Mouse (Mus musculus): ENCODE results near the gene Plekha6. TPM values are rescaled to one million over a fixed set of nuclear protein-coding genes. Genes with fewer than 3 reads are reported as not detected.

Gene Plekha6
- polyA plus RNA-seq, 1 experiment from 2014 or later, result 18.8 TPM

DNA sequence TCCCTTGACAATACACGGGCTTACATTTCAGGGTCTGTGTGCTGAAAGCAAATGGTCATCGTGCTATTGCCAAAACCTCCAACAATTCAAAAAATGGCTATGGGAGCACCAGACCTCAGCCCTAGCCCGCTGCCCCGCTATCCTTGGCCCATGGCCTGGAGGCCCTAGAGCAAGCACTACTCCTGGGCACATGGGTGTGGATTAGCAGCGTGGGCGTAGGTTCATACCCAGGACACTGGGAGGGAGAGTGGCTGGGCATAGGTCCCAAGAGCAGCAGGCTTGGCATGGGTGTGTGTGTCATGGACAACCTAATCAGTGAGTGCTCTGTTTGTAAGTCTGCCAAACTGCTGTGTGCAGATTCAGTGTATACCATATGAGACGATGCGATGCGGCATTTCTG, 132.4 kb downstream of the Plekha6 start:
- no peak overlapping the region for H3K9ac ChIP-seq (ENCODE audit: low read length)
- no peaks in the 10 kb centered on the region; the same call in 1 of the 2 replicates for H3K36me3 ChIP-seq (ENCODE audit: control insufficient read depth, insufficient read depth, low read length)
- H3K4me3 ChIP-seq (ENCODE audit: low read depth, low read length), result no peak overlapping the region
- ATAC-seq (replicated peaks; ENCODE audit: low FRiP score), result no peak
- 0 out of 2 replicates have a peak, but pooled peaks cover 2% of the 10 kb centered on the region for H3K4me1 ChIP-seq (replicated peaks; ENCODE audit: control insufficient read depth, insufficient read depth, low read length)
- WGBS, result 95% methylated on average over 9 of the region's 9 CpGs
- H3K9me3 ChIP-seq (ENCODE audit: control insufficient read depth, low read length), result no peaks in the 10 kb centered on the region
- DNase-seq (ENCODE audit: low spot score), result no peak
- no peak overlapping the region for H3K27ac ChIP-seq (ENCODE audit: low read depth, low read length)
- H3K27me3 ChIP-seq (ENCODE audit: control insufficient read depth, insufficient read depth, low read length), result no peaks in the 10 kb centered on the region
- H3K4me2 ChIP-seq (ENCODE audit: low read depth, low read length, severe bottlenecking), result no peak overlapping the region

DNA sequence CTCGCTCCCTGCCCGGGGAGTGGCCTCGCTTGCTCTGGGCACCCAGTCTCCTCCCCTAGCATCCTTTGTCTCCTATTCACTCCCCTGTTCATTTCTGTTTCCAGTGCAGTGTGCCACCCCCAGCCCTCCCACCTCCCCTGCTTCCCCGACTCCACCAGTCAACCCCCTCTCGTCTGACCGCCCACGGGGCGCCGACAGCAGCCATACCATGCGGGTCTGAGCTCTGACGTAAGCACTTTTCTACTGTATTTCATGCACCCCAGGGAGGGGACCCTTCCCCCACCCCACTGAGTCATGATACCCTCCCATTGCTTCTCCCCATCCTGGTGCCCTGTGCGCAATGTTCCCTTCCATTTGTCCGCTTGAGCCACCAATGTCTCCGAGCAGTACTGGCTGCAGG, 134.8 kb downstream of the Plekha6 start:
- no peak overlapping the region for H3K9ac ChIP-seq (ENCODE audit: low read length)
- ATAC-seq (replicated peaks; ENCODE audit: low FRiP score), result no peak
- WGBS, result 48% methylated on average over 14 of the region's 14 CpGs
- H3K9me3 ChIP-seq (ENCODE audit: control insufficient read depth, low read length), result no peaks in the 10 kb centered on the region
- H3K27ac ChIP-seq (ENCODE audit: low read depth, low read length), result no peak overlapping the region
- H3K4me3 ChIP-seq (ENCODE audit: low read depth, low read length), result no peak overlapping the region
- H3K27me3 ChIP-seq (ENCODE audit: control insufficient read depth, insufficient read depth, low read length), result no peaks in the 10 kb centered on the region
- no peaks in the 10 kb centered on the region; the same call in 1 of the 2 replicates for H3K36me3 ChIP-seq (ENCODE audit: control insufficient read depth, insufficient read depth, low read length)
- no peak overlapping the region for H3K4me2 ChIP-seq (ENCODE audit: low read depth, low read length, severe bottlenecking)
- 0 out of 2 replicates have a peak, but pooled peaks cover 2% of the 10 kb centered on the region for H3K4me1 ChIP-seq (replicated peaks; ENCODE audit: control insufficient read depth, insufficient read depth, low read length)
- DNase-seq (ENCODE audit: low spot score), result no peak

DNA sequence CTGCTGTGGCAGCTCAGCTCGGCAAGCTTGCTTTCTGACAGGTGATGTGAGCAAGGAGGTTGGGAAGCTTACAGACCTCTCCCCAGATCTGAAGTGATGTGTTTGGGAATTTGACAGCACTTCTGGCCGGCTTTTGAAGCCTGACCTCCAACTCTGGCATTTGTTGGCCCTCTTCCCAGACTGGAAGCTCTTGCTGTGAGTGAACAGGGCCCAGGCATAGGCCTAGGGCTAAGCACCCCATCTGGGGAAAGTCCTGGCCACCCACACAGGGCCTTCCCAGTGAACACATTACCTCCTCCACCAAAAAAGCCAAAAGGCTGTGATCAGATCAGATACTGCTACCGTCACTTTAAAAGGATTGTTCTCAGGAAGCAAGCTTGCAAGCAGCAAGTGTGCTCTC, 138.5 kb downstream of the Plekha6 start:
- no peak overlapping the region for H3K4me3 ChIP-seq (ENCODE audit: low read depth, low read length)
- H3K4me1 ChIP-seq (replicated peaks; ENCODE audit: control insufficient read depth, insufficient read depth, low read length), result 0 out of 2 replicates have a peak, but pooled peaks cover 2% of the 10 kb centered on the region
- whole genome bisulfite sequencing, result 59% methylated on average over 3 of the region's 3 CpGs
- no peaks in the 10 kb centered on the region for H3K36me3 ChIP-seq (ENCODE audit: control insufficient read depth, insufficient read depth, low read length)
- no peaks in the 10 kb centered on the region for H3K9me3 ChIP-seq (ENCODE audit: control insufficient read depth, low read length)
- DNase-seq (ENCODE audit: low spot score) (no peak), ATAC-seq (replicated peaks; ENCODE audit: low FRiP score) (no peak)
- no peak overlapping the region for H3K4me2 ChIP-seq (ENCODE audit: low read depth, low read length, severe bottlenecking)
- no peaks in the 10 kb centered on the region for H3K27me3 ChIP-seq (ENCODE audit: control insufficient read depth, insufficient read depth, low read length)
- H3K27ac ChIP-seq (ENCODE audit: low read depth, low read length), result no peak overlapping the region
- no peak overlapping the region for H3K9ac ChIP-seq (ENCODE audit: low read length)

DNA sequence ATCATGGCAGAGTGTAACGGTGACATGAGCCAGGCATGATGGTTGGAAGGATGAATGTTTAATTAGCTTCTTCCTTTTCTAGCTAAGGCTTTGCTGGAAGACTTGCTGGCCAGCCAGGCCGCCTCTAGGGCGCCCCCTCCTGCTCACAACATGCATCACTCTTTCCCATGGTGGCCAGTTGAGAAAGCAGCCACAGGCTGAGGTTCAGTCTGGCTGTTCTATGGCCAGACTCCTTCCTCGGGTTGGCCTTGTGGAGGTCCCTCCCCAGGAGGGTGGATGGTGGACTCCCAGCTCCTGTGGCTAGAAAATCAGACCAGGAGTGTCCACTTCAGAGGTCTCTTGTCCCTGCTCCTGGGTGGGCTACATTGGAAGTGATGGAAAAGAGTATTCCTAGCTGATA, 142.8 kb downstream of the Plekha6 start:
- WGBS, result 13% methylated on average over 4 of the region's 4 CpGs
- Histone ChIP-seq H3K4me2 (ENCODE audit: low read depth, low read length, severe bottlenecking) (no peak overlapping the region), H3K9me3 (ENCODE audit: control insufficient read depth, low read length) (no peaks in the 10 kb centered on the region), H3K4me3 (ENCODE audit: low read depth, low read length) (no peak overlapping the region), H3K9ac (ENCODE audit: low read length) (no peak overlapping the region), H3K4me1 (replicated peaks; ENCODE audit: control insufficient read depth, insufficient read depth, low read length) (no peaks in the 10 kb centered on the region), H3K36me3 (ENCODE audit: control insufficient read depth, insufficient read depth, low read length) (no peaks in the 10 kb centered on the region), H3K27ac (ENCODE audit: low read depth, low read length) (no peak overlapping the region), H3K27me3 (ENCODE audit: control insufficient read depth, insufficient read depth, low read length) (no peaks in the 10 kb centered on the region)
- ATAC-seq (replicated peaks; ENCODE audit: low FRiP score) (peak; percentile 53), DNase-seq (ENCODE audit: low spot score) (peak; percentile 88)

DNA sequence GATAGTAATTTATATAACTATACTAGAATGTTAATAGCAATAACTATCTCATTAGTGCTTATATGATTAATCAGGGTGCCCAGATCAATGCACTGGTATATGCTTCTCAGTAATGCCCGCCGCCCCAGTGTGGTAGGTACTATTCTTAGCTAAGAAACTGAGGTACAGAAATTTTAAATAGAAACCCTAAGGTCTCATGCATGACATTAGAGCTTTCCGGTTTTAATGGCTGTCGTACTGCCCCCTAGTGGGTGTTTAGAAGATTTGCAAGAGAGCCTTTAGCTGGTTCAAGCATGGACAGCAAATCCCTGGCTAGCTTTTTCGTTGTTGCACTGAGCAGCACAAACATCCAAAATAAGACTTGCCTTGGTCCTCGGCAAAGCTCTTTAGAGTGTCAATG, 143.3 kb downstream of the Plekha6 start:
- ATAC-seq (replicated peaks; ENCODE audit: low FRiP score) (0 out of 2 replicates have a peak, but pooled peaks have one; percentile 63), DNase-seq (ENCODE audit: low spot score) (peak; percentile 69)
- no peaks in the 10 kb centered on the region for H3K27me3 ChIP-seq (ENCODE audit: control insufficient read depth, insufficient read depth, low read length)
- no peak overlapping the region for H3K9ac ChIP-seq (ENCODE audit: low read length)
- no peaks in the 10 kb centered on the region for H3K4me1 ChIP-seq (replicated peaks; ENCODE audit: control insufficient read depth, insufficient read depth, low read length)
- no peak overlapping the region for H3K4me2 ChIP-seq (ENCODE audit: low read depth, low read length, severe bottlenecking)
- H3K36me3 ChIP-seq (ENCODE audit: control insufficient read depth, insufficient read depth, low read length), result no peaks in the 10 kb centered on the region
- H3K9me3 ChIP-seq (ENCODE audit: control insufficient read depth, low read length), result no peaks in the 10 kb centered on the region
- H3K27ac ChIP-seq (ENCODE audit: low read depth, low read length), result no peak overlapping the region
- H3K4me3 ChIP-seq (ENCODE audit: low read depth, low read length), result no peak overlapping the region
- WGBS, result 15% methylated on average over 6 of the region's 6 CpGs

DNA sequence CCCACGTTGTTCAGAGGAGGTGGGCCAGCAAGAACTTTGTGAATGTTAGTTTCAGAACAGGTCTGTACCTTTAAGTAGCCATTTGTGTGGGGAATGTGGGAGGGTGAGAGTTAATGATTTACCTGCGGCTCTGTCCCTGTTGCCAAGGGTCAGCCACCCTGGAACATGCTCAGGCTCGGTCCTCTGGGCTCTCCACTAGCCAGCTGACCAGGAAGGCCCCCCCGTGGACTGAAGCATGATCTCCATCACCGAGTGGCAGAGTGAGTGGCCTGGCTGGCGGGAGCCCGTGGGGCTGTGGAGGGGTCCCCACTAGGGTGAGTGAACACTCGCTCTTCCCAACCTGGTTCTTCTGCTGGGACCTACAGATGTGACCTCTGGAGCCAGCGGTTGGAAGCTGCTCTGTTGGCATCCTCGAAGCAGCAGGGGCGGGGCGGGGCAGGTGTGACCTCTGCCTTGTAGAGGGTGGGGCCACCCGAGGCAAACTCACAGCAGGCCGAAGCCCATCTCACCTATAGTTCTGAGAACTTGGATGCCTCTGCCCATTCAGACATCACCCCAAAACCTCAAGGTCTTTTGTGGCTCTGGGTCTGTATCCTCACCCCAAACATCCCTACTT, 145.8 kb downstream of the Plekha6 start, which contains the start of gene Golt1a:
Golt1a (plus strand) TSS at position 149 of the 616 bp plus-strand sequence.
- Histone ChIP-seq H3K4me2 (ENCODE audit: low read depth, low read length, severe bottlenecking) (no peak within 1 kb of the TSS), H3K9ac (ENCODE audit: low read length) (no peak within 1 kb of the TSS), H3K9me3 (ENCODE audit: control insufficient read depth, low read length) (no peaks in the 10 kb centered on the region), H3K4me3 (ENCODE audit: low read depth, low read length) (no peak within 1 kb of the TSS), H3K27me3 (ENCODE audit: control insufficient read depth, insufficient read depth, low read length) (no peaks in the 10 kb centered on the region), H3K27ac (ENCODE audit: low read depth, low read length) (no peak within 1 kb of the TSS), H3K4me1 (replicated peaks; ENCODE audit: control insufficient read depth, insufficient read depth, low read length) (peaks cover 1% of the 10 kb centered on the region; the same call in 1 of the 2 replicates), H3K36me3 (ENCODE audit: control insufficient read depth, insufficient read depth, low read length) (no peaks in the 10 kb centered on the region)
- DNase-seq (ENCODE audit: low spot score) (no peak), ATAC-seq (replicated peaks; ENCODE audit: low FRiP score) (no peak)
- 73% methylated on average over 14 of the region's 14 CpGs for WGBS

DNA sequence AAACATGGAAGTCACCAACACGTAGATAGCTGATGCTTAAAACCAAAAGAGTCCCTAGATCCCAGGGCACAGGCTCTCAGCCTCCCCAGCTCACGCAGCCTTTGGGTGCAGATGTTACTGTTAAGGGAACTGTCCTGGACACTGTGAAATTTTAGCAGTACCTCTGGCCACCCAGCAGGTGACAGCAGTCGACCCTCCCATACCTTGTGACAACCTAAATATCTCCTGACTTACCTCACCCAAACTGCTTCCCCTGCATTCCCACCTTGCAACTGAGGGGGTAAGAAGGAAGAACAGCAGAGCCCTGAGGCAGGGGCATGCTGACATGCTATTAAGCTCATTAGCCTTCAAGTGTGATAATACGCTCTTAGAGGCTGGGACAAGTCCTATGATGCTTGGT, 147.2 kb downstream of the Plekha6 start:
- no peak for DNase-seq (ENCODE audit: low spot score)
- H3K4me2 ChIP-seq (ENCODE audit: low read depth, low read length, severe bottlenecking), result no peak overlapping the region
- no peak overlapping the region for H3K4me3 ChIP-seq (ENCODE audit: low read depth, low read length)
- ATAC-seq (replicated peaks; ENCODE audit: low FRiP score), result no peak
- no peak overlapping the region for H3K9ac ChIP-seq (ENCODE audit: low read length)
- no peak overlapping the region for H3K27ac ChIP-seq (ENCODE audit: low read depth, low read length)
- H3K36me3 ChIP-seq (ENCODE audit: control insufficient read depth, insufficient read depth, low read length), result no peaks in the 10 kb centered on the region
- no peaks in the 10 kb centered on the region for H3K9me3 ChIP-seq (ENCODE audit: control insufficient read depth, low read length)
- no peaks in the 10 kb centered on the region for H3K27me3 ChIP-seq (ENCODE audit: control insufficient read depth, insufficient read depth, low read length)
- 58% methylated on average over 4 of the region's 4 CpGs for WGBS
- H3K4me1 ChIP-seq (replicated peaks; ENCODE audit: control insufficient read depth, insufficient read depth, low read length), result peaks cover 1% of the 10 kb centered on the region; the same call in 1 of the 2 replicates

DNA sequence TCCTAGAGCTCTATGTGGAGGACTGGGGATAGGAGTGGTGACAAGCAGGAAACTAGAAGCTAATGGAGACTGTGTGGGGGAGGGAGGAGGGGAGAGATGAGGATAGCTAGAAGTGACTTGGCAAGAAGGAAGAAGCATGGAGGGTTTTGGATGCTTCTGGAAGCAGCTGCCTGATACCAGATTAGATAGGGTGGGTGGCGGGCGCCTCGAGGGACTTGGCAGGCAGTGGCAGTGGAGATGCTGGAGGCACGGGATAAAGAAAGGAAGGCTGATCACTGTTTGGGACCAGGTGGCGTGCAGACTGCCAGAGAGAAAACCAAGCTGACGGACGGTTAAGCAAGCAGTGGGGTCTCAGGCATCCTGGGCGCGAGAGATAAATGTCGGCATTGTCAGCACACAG, 147.9 kb downstream of the Plekha6 start:
- no peak for ATAC-seq (replicated peaks; ENCODE audit: low FRiP score)

DNA sequence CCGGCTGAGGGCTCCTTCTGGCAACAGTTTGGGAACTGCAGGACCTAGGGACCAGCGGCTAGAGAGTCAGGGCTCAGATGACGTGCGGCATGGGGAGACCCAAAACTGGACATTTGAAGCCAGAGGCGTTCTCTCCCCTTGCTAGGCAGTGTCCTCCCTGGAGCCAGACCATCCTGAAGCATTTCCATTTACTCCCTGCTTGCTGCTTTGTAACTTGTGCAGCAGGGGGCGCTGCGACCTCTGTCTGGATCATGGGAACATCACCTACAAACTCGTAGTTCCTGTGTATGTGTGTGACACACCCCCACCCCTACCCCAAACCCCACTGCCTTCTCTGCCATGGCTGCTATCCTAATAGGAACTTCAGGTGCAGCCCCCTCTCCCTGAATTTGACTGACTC, 150.4 kb downstream of the Plekha6 start:
- Histone ChIP-seq H3K4me2 (ENCODE audit: low read depth, low read length, severe bottlenecking) (no peak overlapping the region), H3K9ac (ENCODE audit: low read length) (no peak overlapping the region), H3K4me1 (replicated peaks; ENCODE audit: control insufficient read depth, insufficient read depth, low read length) (peaks cover 1% of the 10 kb centered on the region; the same call in 1 of the 2 replicates), H3K36me3 (ENCODE audit: control insufficient read depth, insufficient read depth, low read length) (no peaks in the 10 kb centered on the region), H3K4me3 (ENCODE audit: low read depth, low read length) (no peak overlapping the region), H3K27me3 (ENCODE audit: control insufficient read depth, insufficient read depth, low read length) (no peaks in the 10 kb centered on the region), H3K27ac (ENCODE audit: low read depth, low read length) (no peak overlapping the region), H3K9me3 (ENCODE audit: control insufficient read depth, low read length) (no peaks in the 10 kb centered on the region)
- 23% methylated on average over 8 of the region's 8 CpGs for WGBS
- DNase-seq (ENCODE audit: low spot score) (peak; percentile 79), ATAC-seq (replicated peaks; ENCODE audit: low FRiP score) (no peak)

More for the DNA sequence above, 147.9 kb downstream of the Plekha6 start:
- Histone ChIP-seq H3K36me3 (ENCODE audit: control insufficient read depth, insufficient read depth, low read length) (no peaks in the 10 kb centered on the region), H3K4me2 (ENCODE audit: low read depth, low read length, severe bottlenecking) (no peak overlapping the region), H3K4me1 (replicated peaks; ENCODE audit: control insufficient read depth, insufficient read depth, low read length) (peaks cover 1% of the 10 kb centered on the region; the same call in 1 of the 2 replicates), H3K9ac (ENCODE audit: low read length) (no peak overlapping the region), H3K27me3 (ENCODE audit: control insufficient read depth, insufficient read depth, low read length) (no peaks in the 10 kb centered on the region), H3K4me3 (ENCODE audit: low read depth, low read length) (no peak overlapping the region), H3K27ac (ENCODE audit: low read depth, low read length) (no peak overlapping the region), H3K9me3 (ENCODE audit: control insufficient read depth, low read length) (no peaks in the 10 kb centered on the region)
- WGBS, result 28% methylated on average over 10 of the region's 10 CpGs
- no peak for DNase-seq (ENCODE audit: low spot score)

All from forebrain, embryonic 11.5 days (tissue).